ENCODE assay signal across 13 mouse cellular contexts in the genomic region with DNA sequence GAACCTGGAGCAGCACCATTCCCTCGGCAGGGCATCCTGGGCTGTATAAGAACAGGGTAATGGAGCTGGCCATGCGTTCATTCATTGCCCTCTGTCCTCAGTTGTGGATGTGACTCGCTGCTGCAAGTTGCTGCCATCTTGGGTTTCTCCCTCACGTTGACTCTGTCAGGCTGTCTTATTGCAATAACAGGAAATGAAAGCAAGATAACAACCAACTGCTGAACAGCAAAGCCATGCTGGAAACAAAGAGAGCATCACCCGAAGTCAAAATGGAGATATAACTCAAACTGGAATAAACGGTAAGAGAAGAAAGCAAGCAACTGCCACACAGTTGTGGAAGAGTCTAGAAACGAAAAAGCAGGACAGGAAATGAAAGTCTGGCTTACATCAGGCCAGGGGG.
"Had no signal": no experiment of that assay in that cellular context is flagged by ENCODE, and none has a peak within 500 bp of the region (broad histone marks: within the 10 kb centered on the region; RNA-seq: fewer than 3 reads in every experiment).

No protein-coding gene starts in this region.

- DNase-seq: kidney, adult 11 months; kidney, adult 9 months; kidney, postnatal 14 days; layer of hippocampus, adult 9-11 months; liver, embryonic 13.5 days; lung, adult 2 months; lung, postnatal 14 days; lung, postnatal 4 days; midbrain, embryonic 14.5 days; right cerebral cortex, adult 18-20 months; right cerebral cortex, postnatal 14 days; thymus, adult 2 months; thymus, postnatal 25 days had no signal
